Mouse (Mus musculus): ENCODE data around the gene Olfr1293-ps. TPM values are rescaled to one million over a fixed set of nuclear protein-coding genes. Genes with fewer than 3 reads are reported as not detected.

Gene Olfr1293-ps
- polyA plus RNA-seq, 1 experiment from 2014 or later: not detected

Other genes starting within 250 kb of the Olfr1293-ps start
- not detected in 2 replicates for gene Olfr1278, start 235.1 kb upstream of the Olfr1293-ps start, polyA plus RNA-seq (2014; fragmentation: Nextera tagmentation; extraction: Ambion mirVana)
- not detected in 2 replicates for gene Olfr1279, start 224.6 kb upstream of the Olfr1293-ps start, polyA plus RNA-seq (2014; fragmentation: Nextera tagmentation; extraction: Ambion mirVana)
- not detected in 2 replicates for gene Olfr1280, start 211.2 kb upstream of the Olfr1293-ps start, polyA plus RNA-seq (2014; fragmentation: Nextera tagmentation; extraction: Ambion mirVana)
- gene Olfr1281, start 198.7 kb upstream of the Olfr1293-ps start, polyA plus RNA-seq (2014; fragmentation: Nextera tagmentation; extraction: Ambion mirVana): not detected in 2 replicates
- not detected in 2 replicates for gene Olfr1282, start 189.1 kb upstream of the Olfr1293-ps start, polyA plus RNA-seq (2014; fragmentation: Nextera tagmentation; extraction: Ambion mirVana)
- not detected in 2 replicates for gene Olfr1283, start 158.4 kb upstream of the Olfr1293-ps start, polyA plus RNA-seq (2014; fragmentation: Nextera tagmentation; extraction: Ambion mirVana)
- not detected in 2 replicates for gene Olfr1284, start 149.7 kb upstream of the Olfr1293-ps start, polyA plus RNA-seq (2014; fragmentation: Nextera tagmentation; extraction: Ambion mirVana)
- gene Olfr1286, start 102.1 kb upstream of the Olfr1293-ps start, polyA plus RNA-seq (2014; fragmentation: Nextera tagmentation; extraction: Ambion mirVana): not detected in 2 replicates
- not detected in 2 replicates for gene Olfr1287, start 76.1 kb upstream of the Olfr1293-ps start, polyA plus RNA-seq (2014; fragmentation: Nextera tagmentation; extraction: Ambion mirVana)
- gene Olfr1288, start 51.1 kb upstream of the Olfr1293-ps start, polyA plus RNA-seq (2014; fragmentation: Nextera tagmentation; extraction: Ambion mirVana): not detected in 2 replicates
- gene Olfr1289, start 44.4 kb upstream of the Olfr1293-ps start, polyA plus RNA-seq (2014; fragmentation: Nextera tagmentation; extraction: Ambion mirVana): not detected in 2 replicates
- gene Olfr1290, start 31.4 kb upstream of the Olfr1293-ps start, polyA plus RNA-seq (2014; fragmentation: Nextera tagmentation; extraction: Ambion mirVana): 0.28 TPM in 1 of 2 replicates, not detected in the other
- gene Olfr1291-ps1, start 28.0 kb upstream of the Olfr1293-ps start, polyA plus RNA-seq (2014; fragmentation: Nextera tagmentation; extraction: Ambion mirVana): 0.04 and 0.13 TPM in 2 replicates
- gene Olfr1294, start 15.1 kb downstream of the Olfr1293-ps start, polyA plus RNA-seq (2014; fragmentation: Nextera tagmentation; extraction: Ambion mirVana): not detected in 2 replicates
- gene Olfr1295, start 44.5 kb downstream of the Olfr1293-ps start, polyA plus RNA-seq (2014; fragmentation: Nextera tagmentation; extraction: Ambion mirVana): not detected in 2 replicates
- gene Olfr1297, start 101.3 kb downstream of the Olfr1293-ps start, polyA plus RNA-seq (2014; fragmentation: Nextera tagmentation; extraction: Ambion mirVana): not detected in 2 replicates
- gene Olfr1298, start 124.0 kb downstream of the Olfr1293-ps start, polyA plus RNA-seq (2014; fragmentation: Nextera tagmentation; extraction: Ambion mirVana): not detected in 2 replicates
- gene Olfr1299, start 136.2 kb downstream of the Olfr1293-ps start, polyA plus RNA-seq (2014; fragmentation: Nextera tagmentation; extraction: Ambion mirVana): not detected in 2 replicates
- gene Olfr1301, start 225.8 kb downstream of the Olfr1293-ps start, polyA plus RNA-seq (2014; fragmentation: Nextera tagmentation; extraction: Ambion mirVana): not detected in 2 replicates

All from heart, embryonic 11.5 days (tissue).